ENCODE assay signal across 10 mouse cellular contexts in the genomic region with DNA sequence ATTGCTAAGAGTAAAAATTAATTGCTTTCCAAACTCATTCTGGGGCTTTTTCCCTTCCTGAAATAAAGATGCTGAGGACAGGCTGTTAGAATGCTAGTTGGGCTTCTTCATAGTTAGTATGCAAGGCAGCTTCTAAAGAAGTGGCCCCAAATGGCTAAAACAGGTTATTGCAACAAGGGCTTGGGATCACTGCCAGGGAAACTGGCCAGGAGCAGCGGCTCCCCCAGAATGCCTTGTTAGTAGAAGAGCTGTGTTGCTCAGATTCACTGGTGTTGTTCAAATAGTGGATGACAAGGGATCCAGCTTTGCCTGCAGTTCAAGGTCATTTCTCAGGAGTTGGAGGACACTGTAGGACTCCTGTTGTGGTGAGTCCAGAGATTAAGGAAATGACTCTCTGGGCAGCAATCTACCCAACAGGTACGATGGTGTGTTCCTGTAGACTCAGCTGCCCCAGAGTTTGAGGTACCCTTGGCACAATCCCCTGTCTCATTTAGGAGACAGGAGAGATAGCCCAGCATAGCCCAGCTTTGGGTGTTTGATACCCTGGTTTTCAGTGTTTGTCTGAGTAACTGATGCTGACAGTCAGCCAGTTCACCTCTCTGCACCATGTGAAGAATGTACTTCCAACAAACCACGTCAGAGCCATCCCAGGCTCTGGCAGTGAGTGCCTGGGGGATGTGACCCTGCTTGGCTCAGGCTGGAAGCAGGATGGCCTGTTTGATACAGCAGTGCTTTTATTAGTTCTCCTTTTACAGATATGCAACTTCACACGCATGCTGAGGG. TPM values are rescaled to one million over a fixed set of nuclear protein-coding genes. Genes with fewer than 3 reads are reported as not detected.
A peak's percentile ranks its signal among the peaks of the same experiment; 100 is the strongest.
DNase-seq lines count a peak whose midpoint lies in the region; ATAC-seq lines count a peak whose summit lies in the region.
"Had no signal": no experiment of that assay in that cellular context is flagged by ENCODE, and none has a peak within 500 bp of the region (broad histone marks: within the 10 kb centered on the region; RNA-seq: fewer than 3 reads in every experiment).

No protein-coding gene starts in this region.

- 88% methylated on average over 4 of the region's 4 CpGs for WGBS in midbrain, embryonic 10.5 days
- WGBS in midbrain, embryonic 11.5 days, result 87% methylated on average over 4 of the region's 4 CpGs
- 58% methylated on average over 4 of the region's 4 CpGs for WGBS in embryonic facial prominence, embryonic 15.5 days
- WGBS in heart, embryonic 13.5 days, result 23% methylated on average over 4 of the region's 4 CpGs

- H3K4me3 ChIP-seq in midbrain, embryonic 10.5 days, result 0 out of 2 replicates have a peak overlapping the region, but pooled peaks have one; percentile 1
- H3K4me3 ChIP-seq in midbrain, embryonic 11.5 days (ENCODE audit: low read depth, low read length), result no peak overlapping the region
- H3K4me3 ChIP-seq in embryonic facial prominence, embryonic 15.5 days (replicated peaks), result peak overlapping the region; percentile 16
- H3K4me3 ChIP-seq in heart, embryonic 13.5 days, result peak overlapping the region; percentile 92

- no peak overlapping the region for H3K4me2 ChIP-seq in midbrain, embryonic 11.5 days
- H3K4me2 ChIP-seq in embryonic facial prominence, embryonic 15.5 days (replicated peaks), result peak overlapping the region; percentile 76; the same call in 1 of the 2 replicates
- H3K4me2 ChIP-seq in heart, embryonic 13.5 days, result peak overlapping the region; percentile 81

- H3K27me3 ChIP-seq in midbrain, embryonic 10.5 days (ENCODE audit: low read depth, poor library complexity, severe bottlenecking), result peaks cover 18% of the 10 kb centered on the region
- H3K27me3 ChIP-seq in midbrain, embryonic 11.5 days (ENCODE audit: control insufficient read depth, insufficient read depth, low read length), result no peaks in the 10 kb centered on the region; the same call in 1 of the 2 replicates
- H3K27me3 ChIP-seq in embryonic facial prominence, embryonic 15.5 days, result no peaks in the 10 kb centered on the region
- H3K27me3 ChIP-seq in heart, embryonic 13.5 days (replicated peaks), result no peaks in the 10 kb centered on the region

- DNase-seq in midbrain, embryonic 10.5 days (ENCODE audit: low spot score), result no peak
- DNase-seq in midbrain, embryonic 11.5 days (ENCODE audit: low spot score, missing footprints), result no peak
- peak; percentile 81 to 87 for DNase-seq in kidney, postnatal 36 days
- peak; percentile 84 to 89 for DNase-seq in lung, adult 18-20 months
- DNase-seq in right cerebral cortex, adult 2 months (ENCODE audit: low spot score in 2 of 2), result peak; percentile 67 to 77

- H3K4me1 ChIP-seq in midbrain, embryonic 10.5 days, result peaks cover 23% of the 10 kb centered on the region
- H3K4me1 ChIP-seq in midbrain, embryonic 11.5 days (ENCODE audit: control insufficient read depth, insufficient read depth, low read length), result peaks cover 6% of the 10 kb centered on the region
- peaks cover 27% of the 10 kb centered on the region for H3K4me1 ChIP-seq in embryonic facial prominence, embryonic 15.5 days
- H3K4me1 ChIP-seq in heart, embryonic 13.5 days, result peaks cover 44% of the 10 kb centered on the region

- H3K27ac ChIP-seq in midbrain, embryonic 10.5 days (replicated peaks), result no peak overlapping the region
- no peak overlapping the region for H3K27ac ChIP-seq in midbrain, embryonic 11.5 days (ENCODE audit: low read depth, low read length)
- H3K27ac ChIP-seq in embryonic facial prominence, embryonic 15.5 days (replicated peaks), result no peak overlapping the region
- peak overlapping the region; percentile 95 for H3K27ac ChIP-seq in heart, embryonic 13.5 days (replicated peaks)
- H3K27ac ChIP-seq: macrophage had no signal

- H3K9me3 ChIP-seq in midbrain, embryonic 10.5 days (replicated peaks), result no peaks in the 10 kb centered on the region
- H3K9me3 ChIP-seq in midbrain, embryonic 11.5 days (ENCODE audit: control insufficient read depth, low read length), result no peaks in the 10 kb centered on the region
- H3K9me3 ChIP-seq in embryonic facial prominence, embryonic 15.5 days (replicated peaks), result no peaks in the 10 kb centered on the region
- H3K9me3 ChIP-seq in heart, embryonic 13.5 days, result no peaks in the 10 kb centered on the region
- H3K9me3 ChIP-seq: G1E had no signal

- H3K9ac ChIP-seq in midbrain, embryonic 11.5 days (ENCODE audit: low read length), result no peak overlapping the region
- no peak overlapping the region for H3K9ac ChIP-seq in embryonic facial prominence, embryonic 15.5 days
- H3K9ac ChIP-seq in heart, embryonic 13.5 days, result peak overlapping the region; percentile 96

- H3K36me3 ChIP-seq in midbrain, embryonic 10.5 days, result peaks cover 9% of the 10 kb centered on the region
- H3K36me3 ChIP-seq in midbrain, embryonic 11.5 days (ENCODE audit: control insufficient read depth, insufficient read depth, low read length), result no peaks in the 10 kb centered on the region
- peaks cover 14% of the 10 kb centered on the region for H3K36me3 ChIP-seq in embryonic facial prominence, embryonic 15.5 days
- H3K36me3 ChIP-seq in heart, embryonic 13.5 days, result peaks cover 38% of the 10 kb centered on the region

- ATAC-seq in midbrain, embryonic 11.5 days (ENCODE audit: low FRiP score), result no peak
- no peak for ATAC-seq in embryonic facial prominence, embryonic 15.5 days (ENCODE audit: insufficient number of reproducible peaks, low FRiP score, low TSS enrichment, low read depth)
- peak; percentile 55; the same call in 1 of the 2 replicates for ATAC-seq in heart, embryonic 13.5 days (ENCODE audit: extremely low read depth, insufficient number of reproducible peaks, low FRiP score, low TSS enrichment)
- no peak for ATAC-seq in erythroid progenitor cell, adult 5-6 weeks (replicated peaks; ENCODE audit: low FRiP score, poor library complexity, severe bottlenecking)

RNA-seq across cellular contexts. Expression of gene Pygb, which starts 2.4 kb away (rescaled TPM):
- polyA plus RNA-seq in midbrain, embryonic 10.5 days (2016; fragmentation: Nextera tagmentation; extraction: Ambion mirVana), result 62.7 and 67.0 TPM in 2 replicates
- polyA plus RNA-seq in midbrain, embryonic 11.5 days (2014; fragmentation: Nextera tagmentation; extraction: Ambion mirVana), result 34.1 and 39.1 TPM in 2 replicates
- 85.8 and 88.5 TPM in 2 replicates for polyA plus RNA-seq in embryonic facial prominence, embryonic 15.5 days (2015; fragmentation: Nextera tagmentation; extraction: Ambion mirVana)
- 185 and 195 TPM in 2 replicates for polyA plus RNA-seq in heart, embryonic 13.5 days (2015; fragmentation: Nextera tagmentation; extraction: Ambion mirVana)
- 2.1 and 3.6 TPM in 2 replicates for total RNA-seq in erythroid progenitor cell, adult 5-6 weeks (2015; ENCODE audit: low replicate concordance)
- 3.6 and 7.3 TPM in 2 replicates for total RNA-seq in erythroid progenitor cell, adult 5-6 weeks (2017; ENCODE audit: low replicate concordance)

RNA-seq across cellular contexts. Expression of gene Entpd6, which starts 40.1 kb away (rescaled TPM):
- polyA plus RNA-seq in midbrain, embryonic 10.5 days (2016; fragmentation: Nextera tagmentation; extraction: Ambion mirVana), result 35.5 and 38.0 TPM in 2 replicates
- polyA plus RNA-seq in midbrain, embryonic 11.5 days (2014; fragmentation: Nextera tagmentation; extraction: Ambion mirVana), result 24.7 and 26.7 TPM in 2 replicates
- polyA plus RNA-seq in embryonic facial prominence, embryonic 15.5 days (2015; fragmentation: Nextera tagmentation; extraction: Ambion mirVana), result 25.1 and 28.5 TPM in 2 replicates
- 22.5 and 23.1 TPM in 2 replicates for polyA plus RNA-seq in heart, embryonic 13.5 days (2015; fragmentation: Nextera tagmentation; extraction: Ambion mirVana)
- total RNA-seq in erythroid progenitor cell, adult 5-6 weeks (2015; ENCODE audit: low replicate concordance), result 1.1 and 1.7 TPM in 2 replicates
- total RNA-seq in erythroid progenitor cell, adult 5-6 weeks (2017; ENCODE audit: low replicate concordance), result 1.7 TPM in 1 of 2 replicates, not detected in the other

Comparison
In these comparisons a context has a peak if more than half of its experiments do, and no peak if none do; other contexts are left out.
1. DNase-seq: peak in kidney, postnatal 36 days (2 of 2), lung, adult 18-20 months (2 of 2) and right cerebral cortex, adult 2 months (2 of 2); none in midbrain, embryonic 10.5 days (single experiment) and midbrain, embryonic 11.5 days (single experiment).